13 mouse cellular contexts compared by ENCODE assay signal in genomic region chr12:27945411-27945810, GRCm38 (mm10).
DNase-seq lines count a peak whose midpoint lies in the region; ATAC-seq lines count a peak whose summit lies in the region.
"Had no signal": no experiment of that assay in that cellular context is flagged by ENCODE, and none has a peak within 500 bp of the region (broad histone marks: within the 10 kb centered on the region; RNA-seq: fewer than 3 reads in every experiment).

No protein-coding gene starts in this region.

- ATAC-seq in embryonic facial prominence, embryonic 11.5 days (replicated peaks; ENCODE audit: insufficient number of reproducible peaks, low FRiP score, low TSS enrichment, low read depth), result peak; percentile 79; the same call in 1 of the 2 replicates
- ATAC-seq in hindbrain, embryonic 15.5 days (ENCODE audit: low FRiP score, low read depth), result peak; percentile 88
- peak; percentile 91 for ATAC-seq in midbrain, embryonic 16.5 days

- WGBS in embryonic facial prominence, embryonic 11.5 days, result 39% methylated on average over 2 of the region's 2 CpGs
- 17% methylated on average over 2 of the region's 2 CpGs for WGBS in hindbrain, embryonic 15.5 days
- 20% methylated on average over 2 of the region's 2 CpGs for WGBS in midbrain, embryonic 16.5 days

- peak; percentile 50 for DNase-seq in embryo, embryonic 10 days (ENCODE audit: low spot score)
- no peak for DNase-seq in embryo, embryonic 9.5 days (ENCODE audit: extremely low spot score)
- DNase-seq in embryonic facial prominence, embryonic 11.5 days (ENCODE audit: low spot score), result peak; percentile 61
- no peak for DNase-seq in T-cell, adult 2 months (ENCODE audit: low spot score)
- DNase-seq in urinary bladder, postnatal 4 days (ENCODE audit: low spot score in 2 of 2), result no peak
- DNase-seq in gastrocnemius, postnatal 10 days, result no peak
- DNase-seq: kidney, postnatal 36 days; spleen, adult 18-20 months; thymus, adult 2 months had no signal

- H3K9me3 ChIP-seq in embryonic facial prominence, embryonic 11.5 days (replicated peaks; ENCODE audit: control insufficient read depth, low read length), result no peaks in the 10 kb centered on the region
- H3K9me3 ChIP-seq in hindbrain, embryonic 15.5 days, result no peaks in the 10 kb centered on the region
- H3K9me3 ChIP-seq in midbrain, embryonic 16.5 days (replicated peaks; ENCODE audit: control insufficient read depth, low read length, poor library complexity, severe bottlenecking), result no peaks in the 10 kb centered on the region
- H3K9me3 ChIP-seq: embryonic facial prominence, embryonic 15.5 days; lung, embryonic 15.5 days had no signal

- no peak overlapping the region for H3K9ac ChIP-seq in embryonic facial prominence, embryonic 11.5 days (replicated peaks; ENCODE audit: low read length)
- no peak overlapping the region for H3K9ac ChIP-seq in hindbrain, embryonic 15.5 days
- H3K9ac ChIP-seq in midbrain, embryonic 16.5 days (ENCODE audit: low read depth, low read length), result no peak overlapping the region
- H3K9ac ChIP-seq: embryonic facial prominence, embryonic 15.5 days; lung, embryonic 15.5 days had no signal

- no peaks in the 10 kb centered on the region for H3K36me3 ChIP-seq in embryonic facial prominence, embryonic 11.5 days (replicated peaks; ENCODE audit: control insufficient read depth, insufficient read depth, low read depth, low read length)
- H3K36me3 ChIP-seq in hindbrain, embryonic 15.5 days, result no peaks in the 10 kb centered on the region
- H3K36me3 ChIP-seq in midbrain, embryonic 16.5 days (ENCODE audit: control insufficient read depth, insufficient read depth, low read length), result no peaks in the 10 kb centered on the region
- H3K36me3 ChIP-seq: embryonic facial prominence, embryonic 15.5 days; lung, embryonic 15.5 days had no signal

- no peak overlapping the region for H3K4me2 ChIP-seq in embryonic facial prominence, embryonic 11.5 days (ENCODE audit: low read depth, low read length)
- no peak overlapping the region for H3K4me2 ChIP-seq in hindbrain, embryonic 15.5 days
- no peak overlapping the region; the same call in 1 of the 2 replicates for H3K4me2 ChIP-seq in midbrain, embryonic 16.5 days (ENCODE audit: low read length)
- H3K4me2 ChIP-seq: embryonic facial prominence, embryonic 15.5 days; lung, embryonic 15.5 days had no signal

- no peaks in the 10 kb centered on the region for H3K27me3 ChIP-seq in embryonic facial prominence, embryonic 11.5 days (ENCODE audit: control insufficient read depth, insufficient read depth, low read length)
- H3K27me3 ChIP-seq in hindbrain, embryonic 15.5 days, result no peaks in the 10 kb centered on the region
- no peaks in the 10 kb centered on the region for H3K27me3 ChIP-seq in midbrain, embryonic 16.5 days (ENCODE audit: control insufficient read depth, insufficient read depth, low read depth, low read length)
- H3K27me3 ChIP-seq: embryonic facial prominence, embryonic 15.5 days; lung, embryonic 15.5 days had no signal

- no peaks in the 10 kb centered on the region; the same call in 1 of the 2 replicates for H3K4me1 ChIP-seq in embryonic facial prominence, embryonic 11.5 days (ENCODE audit: control insufficient read depth, insufficient read depth, low read length)
- peaks cover 29% of the 10 kb centered on the region for H3K4me1 ChIP-seq in hindbrain, embryonic 15.5 days (replicated peaks)
- H3K4me1 ChIP-seq in midbrain, embryonic 16.5 days (ENCODE audit: control insufficient read depth, insufficient read depth, low read length), result peaks cover 18% of the 10 kb centered on the region
- H3K4me1 ChIP-seq: lung, embryonic 15.5 days had no signal

- H3K4me3 ChIP-seq in embryonic facial prominence, embryonic 11.5 days (ENCODE audit: low read depth, low read length), result no peak overlapping the region
- H3K4me3 ChIP-seq in hindbrain, embryonic 15.5 days, result no peak overlapping the region
- H3K4me3 ChIP-seq in midbrain, embryonic 16.5 days (ENCODE audit: low read depth, low read length), result no peak overlapping the region
- H3K4me3 ChIP-seq: embryonic facial prominence, embryonic 15.5 days; lung, embryonic 15.5 days had no signal

- no peak overlapping the region for H3K27ac ChIP-seq in embryonic facial prominence, embryonic 11.5 days (replicated peaks; ENCODE audit: low read depth, low read length)
- peak overlapping the region; percentile 50 for H3K27ac ChIP-seq in hindbrain, embryonic 15.5 days (replicated peaks)
- H3K27ac ChIP-seq in midbrain, embryonic 16.5 days (ENCODE audit: low read length), result peak overlapping the region; percentile 61
- H3K27ac ChIP-seq: lung, embryonic 15.5 days had no signal

Comparison
In these comparisons a context has a peak if more than half of its experiments do, and no peak if none do; other contexts are left out.
1. DNase-seq: peak in embryo, embryonic 10 days (single experiment) and embryonic facial prominence, embryonic 11.5 days (single experiment); none in embryo, embryonic 9.5 days (single experiment), T-cell, adult 2 months (single experiment), urinary bladder, postnatal 4 days (0 of 2) and gastrocnemius, postnatal 10 days (single experiment).
2. Peak in every context shown above with its lines, with median percentiles within 50 percentile points of each other: ATAC-seq.